Mouse (Mus musculus): Measurements from ENCODE around the gene Rpl27. TPM values are rescaled to one million over a fixed set of nuclear protein-coding genes. Genes with fewer than 3 reads are reported as not detected.

Gene Rpl27
- polyA plus RNA-seq, 1 experiment from 2014 or later: 260 TPM

DNA sequence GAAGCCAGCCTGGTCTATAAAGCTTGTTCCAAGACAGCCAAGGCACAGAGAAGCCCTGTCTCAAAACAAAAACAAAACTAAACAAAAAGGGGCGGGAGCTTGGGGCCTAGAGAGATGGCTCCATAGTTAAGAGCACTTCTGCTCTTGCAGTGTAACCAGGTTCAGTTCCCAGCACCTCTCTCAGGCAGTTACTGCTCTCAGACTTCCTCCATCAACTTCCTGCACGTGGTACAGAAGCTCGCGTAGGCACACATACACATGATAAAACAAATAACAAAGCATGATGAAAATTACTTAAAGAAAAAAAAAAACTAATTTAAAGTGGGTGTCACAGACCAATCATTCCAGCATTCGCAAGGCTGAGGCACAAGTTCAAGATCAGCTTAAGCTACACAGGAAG lies 21.9 kb upstream of the Rpl27 start:
- H3K27ac ChIP-seq (replicated peaks in 1 of 2; ENCODE audit: control insufficient read depth in 1 of 2, insufficient read depth in 1 of 2, low read depth in 2 of 2, low read length in 2 of 2): no peak overlapping the region
- no peak overlapping the region for H3K4me3 ChIP-seq (ENCODE audit: control insufficient read depth in 1 of 2, insufficient read depth in 1 of 2, low read depth in 1 of 2, low read length in 2 of 2)
- no peak for ATAC-seq (ENCODE audit: insufficient number of reproducible peaks, insufficient read depth, low FRiP score, low read depth)
- no peaks in the 10 kb centered on the region for H3K27me3 ChIP-seq (ENCODE audit: control insufficient read depth, insufficient read depth, low read length)
- no peak overlapping the region for H3K4me2 ChIP-seq (ENCODE audit: low read length)
- peaks cover 0 to 14% of the 10 kb centered on the region in 2 experiments; a peak in 2 of 4 replicates for H3K4me1 ChIP-seq (ENCODE audit: control insufficient read depth in 2 of 2, insufficient read depth in 2 of 2, low read length in 2 of 2)
- peaks cover 21% of the 10 kb centered on the region for H3K36me3 ChIP-seq (ENCODE audit: control insufficient read depth, insufficient read depth, low read length)
- H3K9ac ChIP-seq (ENCODE audit: low read length): no peak overlapping the region
- 86% methylated on average over 5 of the region's 5 CpGs for WGBS
- H3K9me3 ChIP-seq (ENCODE audit: control insufficient read depth, low read length): no peaks in the 10 kb centered on the region

DNA sequence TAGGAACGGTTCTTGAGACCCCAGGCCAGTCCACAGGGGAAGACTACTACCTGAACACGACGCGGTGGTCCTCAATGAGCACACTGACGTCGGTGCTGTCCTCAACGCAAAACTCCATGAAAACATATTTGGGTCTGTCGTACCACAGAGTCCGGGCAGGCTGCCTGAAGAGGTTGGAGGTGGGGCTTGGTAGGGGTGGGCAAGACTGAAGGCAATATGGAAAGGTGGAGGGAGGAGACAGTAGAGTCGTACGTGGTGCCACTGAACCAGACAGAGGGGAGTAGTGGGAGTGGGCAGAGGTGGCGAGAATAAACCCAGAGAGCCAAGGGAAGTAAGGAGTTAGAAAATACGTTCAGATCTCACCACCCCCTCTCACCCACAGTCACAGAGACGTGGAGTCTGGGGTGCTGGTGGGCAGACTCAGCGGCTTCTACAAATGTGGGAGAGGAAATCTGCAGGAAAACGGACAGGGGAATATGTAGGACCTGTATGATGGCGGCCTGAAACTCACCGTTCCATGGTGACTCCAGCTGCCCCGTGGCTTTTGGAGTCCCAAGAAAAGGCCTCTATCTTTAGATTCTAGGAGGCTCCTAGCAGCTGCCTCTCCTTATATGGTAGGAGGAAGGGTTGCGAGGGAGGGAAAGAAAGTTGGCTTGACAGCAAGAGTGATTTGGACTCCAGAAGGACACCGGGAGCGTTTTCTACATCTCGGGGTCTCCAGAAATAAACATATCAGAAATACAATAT lies 17.8 kb upstream of the Rpl27 start, which contains the start of gene Gm27029:
TSS of gene Gm27029 (minus strand) at position 692 of the 747 bp plus-strand sequence.
- peak within 1 kb of the TSS; percentile 95 to 96 for H3K27ac ChIP-seq (replicated peaks in 1 of 2; ENCODE audit: control insufficient read depth in 1 of 2, insufficient read depth in 1 of 2, low read depth in 2 of 2, low read length in 2 of 2)
- ATAC-seq (ENCODE audit: insufficient number of reproducible peaks, insufficient read depth, low FRiP score, low read depth): peak; percentile 61; the same call in 1 of the 2 replicates
- H3K27me3 ChIP-seq (ENCODE audit: control insufficient read depth, insufficient read depth, low read length): no peaks in the 10 kb centered on the region
- peaks cover 27% of the 10 kb centered on the region for H3K36me3 ChIP-seq (ENCODE audit: control insufficient read depth, insufficient read depth, low read length)
- WGBS: under 1% methylated on average over 23 of the region's 23 CpGs
- H3K4me1 ChIP-seq (ENCODE audit: control insufficient read depth in 2 of 2, insufficient read depth in 2 of 2, low read length in 2 of 2): peaks cover 3 to 21% of the 10 kb centered on the region in 2 experiments
- peak within 1 kb of the TSS; percentile 83 to 93 for H3K4me3 ChIP-seq (ENCODE audit: control insufficient read depth in 1 of 2, insufficient read depth in 1 of 2, low read depth in 1 of 2, low read length in 2 of 2)
- no peaks in the 10 kb centered on the region for H3K9me3 ChIP-seq (ENCODE audit: control insufficient read depth, low read length)
- H3K4me2 ChIP-seq (ENCODE audit: low read length): peak within 1 kb of the TSS; percentile 91
- peak within 1 kb of the TSS; percentile 87 for H3K9ac ChIP-seq (ENCODE audit: low read length)

DNA sequence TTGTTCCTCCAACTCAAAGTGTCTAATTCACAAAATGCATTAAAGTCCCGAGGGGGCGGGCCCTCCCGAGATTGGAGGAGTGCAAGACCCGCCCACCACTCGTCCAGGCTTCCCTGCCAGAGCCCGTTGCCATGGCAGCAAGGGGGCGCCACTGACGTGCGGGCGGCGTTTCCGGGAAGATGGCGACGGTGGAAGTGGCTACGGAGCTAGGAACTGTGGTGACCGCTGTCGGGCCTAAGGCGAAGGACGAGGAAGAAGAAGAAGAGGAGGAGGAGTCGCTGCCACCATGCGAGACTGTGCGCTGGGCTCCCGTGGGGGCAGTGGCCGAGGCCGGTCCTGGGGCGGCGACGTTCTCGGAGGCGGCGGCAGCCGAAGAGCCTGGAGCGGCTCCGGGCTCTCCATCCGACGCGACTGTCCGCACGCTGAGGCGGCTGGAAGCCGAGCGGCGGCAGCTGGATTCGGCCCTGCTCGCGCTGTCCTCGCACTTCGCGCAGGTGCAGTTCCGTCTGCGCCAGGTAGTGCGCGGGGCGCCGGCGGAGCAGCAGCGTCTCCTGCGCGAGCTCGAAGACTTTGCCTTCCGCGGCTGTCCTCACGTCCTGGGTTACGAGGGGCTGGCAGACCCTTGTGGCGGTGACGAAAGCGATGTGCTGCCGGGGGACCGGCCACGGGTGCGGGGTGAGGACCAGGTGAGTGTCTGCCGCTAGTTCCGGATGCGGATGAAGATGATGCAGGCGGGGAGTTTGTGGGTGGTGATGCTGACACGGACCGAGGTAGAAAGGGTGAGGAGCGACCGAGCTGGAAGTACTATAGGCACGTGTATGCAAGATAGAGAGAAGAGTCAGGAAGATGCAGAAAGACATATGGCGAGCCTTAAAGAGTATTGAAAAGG lies 16.9 kb upstream of the Rpl27 start, which contains the start of the genes Rundc1 and Ptges3l:
TSS of gene Rundc1 (plus strand) at position 161 of the 889 bp plus-strand sequence.
TSS of gene Ptges3l (minus strand) at position 409 of the 889 bp plus-strand sequence.
- peaks cover 3 to 21% of the 10 kb centered on the region in 2 experiments for H3K4me1 ChIP-seq (ENCODE audit: control insufficient read depth in 2 of 2, insufficient read depth in 2 of 2, low read length in 2 of 2)
- H3K36me3 ChIP-seq (ENCODE audit: control insufficient read depth, insufficient read depth, low read length): peaks cover 31% of the 10 kb centered on the region
- no peaks in the 10 kb centered on the region for H3K9me3 ChIP-seq (ENCODE audit: control insufficient read depth, low read length)
- peak within 1 kb of the TSS; percentile 91 for H3K4me2 ChIP-seq (ENCODE audit: low read length)
- peak; percentile 88 for ATAC-seq (ENCODE audit: insufficient number of reproducible peaks, insufficient read depth, low FRiP score, low read depth)
- H3K9ac ChIP-seq (ENCODE audit: low read length): peak within 1 kb of the TSS; percentile 87
- H3K27ac ChIP-seq (replicated peaks in 1 of 2; ENCODE audit: control insufficient read depth in 1 of 2, insufficient read depth in 1 of 2, low read depth in 2 of 2, low read length in 2 of 2): peak within 1 kb of the TSS; percentile 95 to 96
- H3K4me3 ChIP-seq (ENCODE audit: control insufficient read depth in 1 of 2, insufficient read depth in 1 of 2, low read depth in 1 of 2, low read length in 2 of 2): peak within 1 kb of the TSS; percentile 83 to 93
- under 1% methylated on average over 80 of the region's 81 CpGs for WGBS
- H3K27me3 ChIP-seq (ENCODE audit: control insufficient read depth, insufficient read depth, low read length): no peaks in the 10 kb centered on the region

DNA sequence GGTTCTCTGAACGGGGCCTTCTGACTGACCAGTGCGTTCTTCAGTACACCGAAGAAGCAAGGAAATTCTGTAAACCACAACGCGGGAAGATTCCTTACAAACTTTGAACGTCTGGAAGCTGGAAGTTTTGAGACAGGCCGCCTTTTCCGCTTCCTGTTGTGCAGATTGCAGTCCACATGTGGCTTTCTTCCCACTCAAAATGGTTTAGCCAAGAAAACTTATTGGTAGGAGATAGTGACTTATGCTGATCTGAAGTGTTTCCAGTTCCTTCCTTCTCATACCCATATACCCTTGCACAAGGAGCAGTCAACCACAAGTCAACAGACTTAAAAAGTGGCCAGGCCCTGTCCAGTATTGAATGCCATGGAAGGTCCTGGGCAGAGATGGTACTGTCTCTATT lies 15.9 kb upstream of the Rpl27 start:
- Histone ChIP-seq H3K9ac (ENCODE audit: low read length) (peak overlapping the region; percentile 87), H3K4me1 (ENCODE audit: control insufficient read depth in 2 of 2, insufficient read depth in 2 of 2, low read length in 2 of 2) (peaks cover 3 to 21% of the 10 kb centered on the region in 2 experiments), H3K27me3 (ENCODE audit: control insufficient read depth, insufficient read depth, low read length) (no peaks in the 10 kb centered on the region), H3K9me3 (ENCODE audit: control insufficient read depth, low read length) (no peaks in the 10 kb centered on the region), H3K27ac (replicated peaks in 1 of 2; ENCODE audit: control insufficient read depth in 1 of 2, insufficient read depth in 1 of 2, low read depth in 2 of 2, low read length in 2 of 2) (no peak overlapping the region), H3K4me2 (ENCODE audit: low read length) (peak overlapping the region; percentile 91), H3K36me3 (ENCODE audit: control insufficient read depth, insufficient read depth, low read length) (peaks cover 33% of the 10 kb centered on the region), H3K4me3 (ENCODE audit: control insufficient read depth in 1 of 2, insufficient read depth in 1 of 2, low read depth in 1 of 2, low read length in 2 of 2) (peak overlapping the region; percentile 11 to 83; a peak in 3 of 4 replicates)
- ATAC-seq (ENCODE audit: insufficient number of reproducible peaks, insufficient read depth, low FRiP score, low read depth): no peak
- 53% methylated on average over 8 of the region's 8 CpGs for WGBS

DNA sequence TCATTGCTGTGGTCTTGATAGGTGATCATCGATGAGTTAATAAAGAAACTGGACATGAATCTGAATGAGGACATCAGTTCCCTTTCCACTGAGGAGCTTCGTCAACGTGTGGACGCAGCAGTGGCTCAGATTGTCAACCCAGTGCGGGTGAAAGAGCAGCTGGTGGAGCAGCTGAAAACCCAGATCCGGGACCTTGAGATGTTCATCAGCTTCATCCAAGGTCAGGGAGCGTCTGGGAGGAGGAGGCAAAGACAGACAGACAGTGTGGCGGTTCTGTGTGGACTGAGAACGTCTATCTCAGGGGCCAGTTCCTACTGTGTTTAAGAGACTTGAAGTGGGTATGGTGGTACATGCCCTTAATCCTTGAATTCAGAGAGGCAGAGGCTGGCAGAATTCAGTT lies 10.8 kb upstream of the Rpl27 start:
- Histone ChIP-seq H3K9ac (ENCODE audit: low read length) (no peak overlapping the region), H3K27ac (replicated peaks in 1 of 2; ENCODE audit: control insufficient read depth in 1 of 2, insufficient read depth in 1 of 2, low read depth in 2 of 2, low read length in 2 of 2) (no peak overlapping the region), H3K27me3 (ENCODE audit: control insufficient read depth, insufficient read depth, low read length) (no peaks in the 10 kb centered on the region), H3K4me1 (ENCODE audit: control insufficient read depth in 2 of 2, insufficient read depth in 2 of 2, low read length in 2 of 2) (peaks cover 0 to 6% of the 10 kb centered on the region in 2 experiments; a peak in 2 of 4 replicates), H3K4me2 (ENCODE audit: low read length) (no peak overlapping the region), H3K36me3 (ENCODE audit: control insufficient read depth, insufficient read depth, low read length) (peaks cover 71% of the 10 kb centered on the region), H3K4me3 (ENCODE audit: control insufficient read depth in 1 of 2, insufficient read depth in 1 of 2, low read depth in 1 of 2, low read length in 2 of 2) (no peak overlapping the region), H3K9me3 (ENCODE audit: control insufficient read depth, low read length) (no peaks in the 10 kb centered on the region)
- no peak for ATAC-seq (ENCODE audit: insufficient number of reproducible peaks, insufficient read depth, low FRiP score, low read depth)
- 87% methylated on average over 9 of the region's 9 CpGs for WGBS

DNA sequence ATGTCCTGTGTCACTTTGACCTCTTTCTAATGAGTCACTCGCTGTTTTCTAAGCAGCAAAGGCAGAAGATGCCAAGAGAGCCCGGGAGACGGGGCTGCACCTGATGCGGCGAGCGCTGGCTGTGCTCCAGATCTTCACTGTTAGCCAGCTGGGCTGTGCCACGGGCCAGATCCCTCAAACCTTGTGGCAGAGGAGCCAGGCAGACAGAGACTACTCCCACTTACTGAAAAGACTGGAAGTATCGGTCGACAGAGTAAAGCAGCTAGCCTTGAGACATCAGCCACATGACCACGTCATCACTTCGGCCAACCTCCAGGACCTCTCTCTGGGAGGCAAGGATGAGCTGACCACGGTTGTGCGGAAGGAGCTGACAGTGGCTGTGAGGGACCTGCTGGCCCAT lies 8.7 kb upstream of the Rpl27 start:
- H3K4me1 ChIP-seq (ENCODE audit: control insufficient read depth in 2 of 2, insufficient read depth in 2 of 2, low read length in 2 of 2): no peaks in the 10 kb centered on the region
- peaks cover 68% of the 10 kb centered on the region for H3K36me3 ChIP-seq (ENCODE audit: control insufficient read depth, insufficient read depth, low read length)
- ATAC-seq (ENCODE audit: insufficient number of reproducible peaks, insufficient read depth, low FRiP score, low read depth): no peak
- no peak overlapping the region for H3K4me2 ChIP-seq (ENCODE audit: low read length)
- no peak overlapping the region for H3K27ac ChIP-seq (replicated peaks in 1 of 2; ENCODE audit: control insufficient read depth in 1 of 2, insufficient read depth in 1 of 2, low read depth in 2 of 2, low read length in 2 of 2)
- H3K9ac ChIP-seq (ENCODE audit: low read length): no peak overlapping the region
- H3K9me3 ChIP-seq (ENCODE audit: control insufficient read depth, low read length): no peaks in the 10 kb centered on the region
- H3K27me3 ChIP-seq (ENCODE audit: control insufficient read depth, insufficient read depth, low read length): no peaks in the 10 kb centered on the region
- WGBS: 86% methylated on average over 13 of the region's 13 CpGs
- no peak overlapping the region for H3K4me3 ChIP-seq (ENCODE audit: control insufficient read depth in 1 of 2, insufficient read depth in 1 of 2, low read depth in 1 of 2, low read length in 2 of 2)

DNA sequence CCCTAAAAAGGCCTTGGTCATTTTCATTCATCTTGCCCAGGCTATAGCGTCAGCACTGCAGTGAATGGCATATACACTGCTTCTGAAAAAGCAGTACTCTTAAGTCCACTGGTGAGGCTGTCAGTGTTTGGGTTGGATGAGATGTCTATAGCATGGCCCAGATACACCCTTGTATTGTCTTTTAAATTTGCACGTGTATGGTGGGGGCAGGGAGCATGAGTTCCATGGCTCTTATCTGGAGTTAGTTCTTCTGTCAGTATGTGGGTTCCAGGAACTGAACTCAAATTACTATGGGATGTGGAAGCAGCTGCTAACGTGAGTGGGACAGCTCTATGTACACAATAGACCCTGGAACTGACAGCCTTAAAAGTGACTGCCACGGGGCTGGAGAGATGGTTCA lies 6.3 kb upstream of the Rpl27 start:
- Histone ChIP-seq H3K9me3 (ENCODE audit: control insufficient read depth, low read length) (no peaks in the 10 kb centered on the region), H3K4me1 (ENCODE audit: control insufficient read depth in 2 of 2, insufficient read depth in 2 of 2, low read length in 2 of 2) (no peaks in the 10 kb centered on the region), H3K9ac (ENCODE audit: low read length) (no peak overlapping the region), H3K4me2 (ENCODE audit: low read length) (no peak overlapping the region), H3K27ac (replicated peaks in 1 of 2; ENCODE audit: control insufficient read depth in 1 of 2, insufficient read depth in 1 of 2, low read depth in 2 of 2, low read length in 2 of 2) (no peak overlapping the region), H3K4me3 (ENCODE audit: control insufficient read depth in 1 of 2, insufficient read depth in 1 of 2, low read depth in 1 of 2, low read length in 2 of 2) (no peak overlapping the region), H3K36me3 (ENCODE audit: control insufficient read depth, insufficient read depth, low read length) (peaks cover 50% of the 10 kb centered on the region), H3K27me3 (ENCODE audit: control insufficient read depth, insufficient read depth, low read length) (no peaks in the 10 kb centered on the region)
- ATAC-seq (ENCODE audit: insufficient number of reproducible peaks, insufficient read depth, low FRiP score, low read depth): no peak
- WGBS: 74% methylated on average over 4 of the region's 4 CpGs
